Mouse (Mus musculus): ENCODE data around the gene Kcna6. TPM values are rescaled to one million over a fixed set of nuclear protein-coding genes. Genes with fewer than 3 reads are reported as not detected.

Kcna6 gene
- polyA plus RNA-seq, 2 experiments: 8.5 to 8.6 TPM

DNA sequence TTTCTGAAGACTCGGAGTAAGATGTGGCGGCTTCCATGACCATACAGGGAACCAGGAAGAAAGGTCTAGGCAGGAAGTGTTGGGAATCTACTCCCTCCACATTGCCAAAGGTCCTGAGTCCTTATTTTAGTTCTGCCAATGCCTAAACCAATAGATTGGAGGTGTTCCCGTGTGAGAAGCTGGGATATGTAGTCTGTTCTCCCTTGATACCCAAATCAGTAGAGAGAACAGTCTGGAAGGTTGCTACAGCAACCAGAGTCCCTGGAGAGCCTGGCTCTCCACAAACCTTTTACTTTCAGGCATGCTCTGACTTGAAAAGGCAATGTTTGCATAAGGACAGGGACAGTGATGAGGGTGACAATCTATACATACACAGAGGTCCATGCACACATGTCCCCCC is 4.7 kb downstream of the Kcna6 start:
- WGBS: 73% methylated on average over 3 of the region's 3 CpGs
- no peaks in the 10 kb centered on the region for H3K27me3 ChIP-seq (ENCODE audit: control insufficient read depth, insufficient read depth, low read length)
- H3K27ac ChIP-seq (replicated peaks; ENCODE audit: low read depth, low read length): no peak overlapping the region
- no peak for TF ChIP-seq POLR2A (IDR thresholded peaks at IDR 0.05; ENCODE audit: borderline replicate concordance, extremely low read depth, insufficient read depth, insufficient read length)
- H3K9ac ChIP-seq (ENCODE audit: low read depth, low read length, severe bottlenecking): no peak overlapping the region
- H3K4me1 ChIP-seq (ENCODE audit: control insufficient read depth, insufficient read depth, low read length): peaks cover 11% of the 10 kb centered on the region; the same call in 1 of the 2 replicates
- H3K4me2 ChIP-seq (replicated peaks; ENCODE audit: low read depth, low read length, severe bottlenecking): no peak overlapping the region
- peaks cover 3% of the 10 kb centered on the region; the same call in 1 of the 2 replicates for H3K36me3 ChIP-seq (ENCODE audit: control insufficient read depth, insufficient read depth, low read length)
- DNase-seq (ENCODE audit: low spot score): no peak
- no peaks in the 10 kb centered on the region for H3K9me3 ChIP-seq (ENCODE audit: control insufficient read depth, low read length)
- no peak overlapping the region for H3K4me3 ChIP-seq (replicated peaks; ENCODE audit: low read length)
- ATAC-seq (ENCODE audit: low FRiP score, low read depth): no peak

DNA sequence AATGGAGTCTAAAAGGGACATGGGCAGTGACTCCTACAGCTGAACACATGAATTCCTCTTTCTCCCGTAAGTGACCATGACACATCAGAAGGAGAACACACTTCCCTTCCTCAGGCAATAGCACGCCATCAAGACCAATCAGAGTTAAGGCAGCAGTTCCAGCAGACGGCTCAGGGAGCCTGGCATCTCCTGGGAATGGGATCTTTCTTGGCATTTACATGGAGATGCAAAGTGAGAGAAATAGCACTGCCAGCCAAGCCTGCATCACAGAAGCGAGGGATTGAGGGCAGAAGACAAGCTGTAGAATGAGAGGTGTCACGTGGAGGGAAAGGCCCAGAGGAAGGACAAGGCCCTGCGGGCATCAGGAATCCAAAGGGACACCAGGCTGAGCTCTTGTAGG is 7.8 kb downstream of the Kcna6 start:
- TF ChIP-seq POLR2A (IDR thresholded peaks at IDR 0.05; ENCODE audit: borderline replicate concordance, extremely low read depth, insufficient read depth, insufficient read length): no peak
- H3K4me3 ChIP-seq (replicated peaks; ENCODE audit: low read length): no peak overlapping the region
- H3K27ac ChIP-seq (replicated peaks; ENCODE audit: low read depth, low read length): no peak overlapping the region
- ATAC-seq (ENCODE audit: low FRiP score, low read depth): no peak
- no peaks in the 10 kb centered on the region for H3K9me3 ChIP-seq (ENCODE audit: control insufficient read depth, low read length)
- no peak overlapping the region for H3K4me2 ChIP-seq (replicated peaks; ENCODE audit: low read depth, low read length, severe bottlenecking)
- 0 out of 2 replicates have a peak, but pooled peaks cover 5% of the 10 kb centered on the region for H3K4me1 ChIP-seq (ENCODE audit: control insufficient read depth, insufficient read depth, low read length)
- H3K9ac ChIP-seq (ENCODE audit: low read depth, low read length, severe bottlenecking): no peak overlapping the region
- WGBS: 79% methylated on average over 6 of the region's 6 CpGs
- no peak for DNase-seq (ENCODE audit: low spot score)
- no peaks in the 10 kb centered on the region for H3K27me3 ChIP-seq (ENCODE audit: control insufficient read depth, insufficient read depth, low read length)
- H3K36me3 ChIP-seq (ENCODE audit: control insufficient read depth, insufficient read depth, low read length): no peaks in the 10 kb centered on the region

DNA sequence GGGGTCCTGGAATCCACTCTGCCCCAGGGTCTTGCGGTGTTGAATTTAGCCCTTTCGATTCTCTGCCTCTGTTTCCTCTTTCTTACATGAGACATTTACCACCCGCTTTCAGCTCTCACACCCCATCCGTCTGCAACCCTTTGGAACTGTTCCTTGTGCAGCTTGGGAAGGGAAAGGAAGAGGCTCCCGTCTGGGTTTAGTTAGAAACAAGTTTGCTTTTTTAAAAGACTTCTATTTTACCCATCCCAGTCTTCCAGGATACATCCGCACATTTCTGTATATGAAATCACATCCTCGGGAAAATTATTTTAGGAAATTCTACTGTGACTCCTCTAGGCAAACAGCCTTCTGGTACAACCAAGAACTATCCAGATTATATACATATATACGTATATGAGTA is 11.7 kb downstream of the Kcna6 start:
- Histone ChIP-seq H3K9me3 (ENCODE audit: control insufficient read depth, low read length) (no peaks in the 10 kb centered on the region), H3K4me1 (ENCODE audit: control insufficient read depth, insufficient read depth, low read length) (0 out of 2 replicates have a peak, but pooled peaks cover 2% of the 10 kb centered on the region), H3K27ac (replicated peaks; ENCODE audit: low read depth, low read length) (no peak overlapping the region), H3K36me3 (ENCODE audit: control insufficient read depth, insufficient read depth, low read length) (peaks cover 4% of the 10 kb centered on the region; the same call in 1 of the 2 replicates), H3K27me3 (ENCODE audit: control insufficient read depth, insufficient read depth, low read length) (no peaks in the 10 kb centered on the region), H3K4me2 (replicated peaks; ENCODE audit: low read depth, low read length, severe bottlenecking) (no peak overlapping the region), H3K4me3 (replicated peaks; ENCODE audit: low read length) (no peak overlapping the region), H3K9ac (ENCODE audit: low read depth, low read length, severe bottlenecking) (no peak overlapping the region)
- 79% methylated on average over 8 of the region's 8 CpGs for WGBS
- DNase-seq (ENCODE audit: low spot score) (no peak), ATAC-seq (ENCODE audit: low FRiP score, low read depth) (no peak)
- TF ChIP-seq POLR2A (IDR thresholded peaks at IDR 0.05; ENCODE audit: borderline replicate concordance, extremely low read depth, insufficient read depth, insufficient read length): no peak

DNA sequence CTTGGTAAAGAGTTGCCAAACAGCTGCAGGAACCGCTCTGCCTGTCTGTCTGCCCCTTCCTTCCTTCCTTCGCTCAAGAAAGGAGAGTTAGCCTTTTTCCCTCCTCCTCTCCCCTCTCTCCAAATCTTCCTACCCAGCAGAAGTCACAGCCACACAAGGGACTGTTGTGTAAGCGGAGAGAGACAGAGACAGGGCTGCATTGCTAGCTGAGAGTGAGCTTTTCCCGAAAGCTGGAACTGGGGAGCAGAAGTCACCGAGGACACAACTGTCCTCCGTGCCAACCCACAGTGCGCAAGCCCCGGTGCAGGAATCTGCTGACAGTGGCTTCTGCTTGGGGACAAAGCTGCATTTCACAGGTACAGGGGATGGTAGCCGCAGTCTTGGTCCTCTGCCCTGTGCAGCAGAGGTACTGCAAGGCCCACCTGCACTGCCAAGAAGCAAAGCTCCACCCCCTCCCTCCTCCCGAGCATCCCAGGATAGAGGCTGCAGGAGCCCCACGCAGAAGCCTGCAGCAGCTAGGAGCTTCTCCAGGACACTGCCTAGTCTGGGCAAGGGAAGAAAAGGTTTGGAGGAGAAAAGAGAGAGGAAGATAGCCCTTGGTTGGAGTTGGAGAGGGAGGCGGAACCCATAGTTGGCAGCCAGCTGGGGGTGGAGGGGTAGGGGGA is 21.9 kb downstream of the Kcna6 start:
- Histone ChIP-seq H3K9ac (ENCODE audit: low read depth, low read length, severe bottlenecking) (no peak overlapping the region), H3K27me3 (ENCODE audit: control insufficient read depth, insufficient read depth, low read length) (no peaks in the 10 kb centered on the region), H3K27ac (replicated peaks; ENCODE audit: low read depth, low read length) (no peak overlapping the region), H3K4me3 (replicated peaks; ENCODE audit: low read length) (no peak overlapping the region), H3K4me1 (ENCODE audit: control insufficient read depth, insufficient read depth, low read length) (no peaks in the 10 kb centered on the region), H3K9me3 (ENCODE audit: control insufficient read depth, low read length) (no peaks in the 10 kb centered on the region), H3K36me3 (ENCODE audit: control insufficient read depth, insufficient read depth, low read length) (no peaks in the 10 kb centered on the region), H3K4me2 (replicated peaks; ENCODE audit: low read depth, low read length, severe bottlenecking) (no peak overlapping the region)
- no peak for ATAC-seq (ENCODE audit: low FRiP score, low read depth)
- WGBS: 66% methylated on average over 12 of the region's 12 CpGs
- TF ChIP-seq POLR2A (IDR thresholded peaks at IDR 0.05; ENCODE audit: borderline replicate concordance, extremely low read depth, insufficient read depth, insufficient read length): no peak
- no peak for DNase-seq (ENCODE audit: low spot score)

DNA sequence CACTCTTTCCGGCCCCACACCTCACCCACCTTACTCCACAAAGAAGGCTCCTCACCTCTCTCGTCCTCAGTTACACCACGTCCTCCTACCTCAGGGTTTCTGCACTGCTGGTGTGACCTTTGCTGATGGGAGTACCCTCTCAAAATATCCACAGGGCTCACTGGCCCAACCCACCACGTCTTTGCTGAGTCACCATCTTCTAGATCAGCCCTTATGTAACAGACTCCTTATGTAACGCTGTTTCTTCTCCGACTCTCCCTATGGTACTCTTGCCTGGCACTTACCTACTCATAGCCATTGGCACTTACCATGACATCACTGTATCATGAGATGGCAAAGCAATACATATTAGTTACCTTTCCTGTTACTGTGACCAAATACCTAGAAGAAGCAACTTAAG is 27.9 kb downstream of the Kcna6 start:
- WGBS: 75% methylated on average over 6 of the region's 6 CpGs
- no peak for TF ChIP-seq POLR2A (IDR thresholded peaks at IDR 0.05; ENCODE audit: borderline replicate concordance, extremely low read depth, insufficient read depth, insufficient read length)

More for the DNA sequence above, 27.9 kb downstream of the Kcna6 start:
- ATAC-seq (ENCODE audit: low FRiP score, low read depth) (no peak), DNase-seq (ENCODE audit: low spot score) (no peak)
- Histone ChIP-seq H3K4me1 (ENCODE audit: control insufficient read depth, insufficient read depth, low read length) (no peaks in the 10 kb centered on the region), H3K27ac (replicated peaks; ENCODE audit: low read depth, low read length) (no peak overlapping the region), H3K4me3 (replicated peaks; ENCODE audit: low read length) (no peak overlapping the region), H3K4me2 (replicated peaks; ENCODE audit: low read depth, low read length, severe bottlenecking) (no peak overlapping the region), H3K9me3 (ENCODE audit: control insufficient read depth, low read length) (no peaks in the 10 kb centered on the region), H3K27me3 (ENCODE audit: control insufficient read depth, insufficient read depth, low read length) (no peaks in the 10 kb centered on the region), H3K36me3 (ENCODE audit: control insufficient read depth, insufficient read depth, low read length) (no peaks in the 10 kb centered on the region), H3K9ac (ENCODE audit: low read depth, low read length, severe bottlenecking) (no peak overlapping the region)

Measured in limb, embryonic 14.5 days (tissue).